Mouse (Mus musculus) gastrocnemius, postnatal 10 days (tissue): ENCODE results near the gene Rrnad1. TPM values are rescaled to one million over a fixed set of nuclear protein-coding genes. Genes with fewer than 3 reads are reported as not detected.

ENCODE experiments used
- DNase-seq: peaks from one replicate; pipeline ENCODE4 v3.0.0; 2021; ENCODE audit warnings: mixed read lengths
- long read RNA-seq, 2 experiments: library from polyadenylated mRNA; stranded (forward); transcript quantifications; one replicate each; pipeline ENCODE4 v2.0.0; 2021
- total RNA-seq, 2 experiments: library from RNA; stranded (reverse); gene quantifications; 2 replicates each; pipeline ENCODE4 v1.2.3; 2021

Rrnad1 gene
- total RNA-seq: 1 to 10 TPM; 4.8 to 7.0 TPM
- long read RNA-seq, experiment 1, partial matches to known transcripts: 6 of 18 reads
- long read RNA-seq, experiment 1, other reads (novel, unspliced or antisense): 7 of 18 reads
- long read RNA-seq, experiment 2, partial matches to known transcripts: 2 of 6 reads
- long read RNA-seq, experiment 2, other reads (novel, unspliced or antisense): 1 of 6 reads

- peak; percentile 96 for DNase-seq
Measured at GRCm38 (mm10) chr3:87930078-87930795, at the start of gene Rrnad1, which contains the start of gene Isg20l2. Rrnad1 (minus strand) TSS chr3:87930717. Isg20l2 (plus strand) TSS chr3:87930314.

DNA sequence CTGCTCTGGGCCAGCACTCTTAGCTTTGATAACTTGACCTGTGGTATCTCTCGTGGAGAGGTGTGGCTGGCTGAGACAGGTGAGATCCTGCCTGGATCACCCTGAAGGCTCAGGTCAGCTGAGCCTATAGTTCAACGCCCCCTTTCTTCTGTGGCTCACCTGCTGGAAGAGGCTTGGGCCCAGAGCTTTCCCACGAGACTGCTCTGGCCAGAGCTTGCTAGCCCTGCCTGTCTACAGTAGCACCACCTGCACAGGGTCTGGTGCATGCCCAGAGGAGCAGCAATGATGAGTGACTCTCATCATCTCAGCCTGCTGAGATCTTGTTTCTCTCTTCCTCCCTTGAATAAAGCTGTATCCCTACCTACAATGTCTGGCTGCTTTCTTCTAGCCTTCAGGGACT, 49.6 kb upstream of the Rrnad1 start:
- no peak for DNase-seq

GRCm38 (mm10) chr3:87979493-87979892, 49.0 kb upstream of the Rrnad1 start:
- DNase-seq: no peak

DNA sequence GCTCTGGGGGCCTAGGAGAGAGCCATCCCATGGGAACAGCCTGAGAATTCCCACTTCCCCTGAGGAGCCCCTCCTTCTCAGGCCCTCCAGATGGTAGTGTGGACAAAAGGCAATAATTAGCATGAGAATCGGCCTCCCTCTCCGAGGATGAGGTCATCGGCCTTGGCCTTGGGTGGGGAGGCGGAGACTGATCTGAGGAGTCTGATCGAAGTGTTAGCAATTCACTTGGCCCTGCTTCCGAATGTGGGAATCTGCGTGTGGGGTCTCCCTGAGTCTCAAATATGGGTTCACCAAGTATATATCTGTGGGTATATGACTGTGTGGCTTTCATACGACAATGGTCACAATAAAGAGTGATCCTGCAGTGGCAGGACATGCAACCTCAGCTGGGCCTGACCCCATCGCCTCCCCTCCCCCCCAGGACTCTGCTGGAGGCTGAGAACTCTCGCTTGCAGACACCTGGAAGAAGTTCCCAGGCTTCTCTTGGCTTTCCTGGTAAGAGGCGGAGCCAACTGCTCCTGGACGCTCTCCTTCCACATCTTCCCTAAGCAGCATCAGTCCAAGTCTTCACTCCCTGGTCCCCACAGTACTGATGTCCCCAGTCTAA, 44.0 kb upstream of the Rrnad1 start:
- DNase-seq: no peak

- no peak for DNase-seq
Measured at GRCm38 (mm10) chr3:87973593-87974380, 43.3 kb upstream of the Rrnad1 start.

GRCm38 (mm10) chr3:87972776-87973175, 42.3 kb upstream of the Rrnad1 start:
- no peak for DNase-seq

GRCm38 (mm10) chr3:87972203-87972664, 41.7 kb upstream of the Rrnad1 start:
- DNase-seq: no peak

DNA sequence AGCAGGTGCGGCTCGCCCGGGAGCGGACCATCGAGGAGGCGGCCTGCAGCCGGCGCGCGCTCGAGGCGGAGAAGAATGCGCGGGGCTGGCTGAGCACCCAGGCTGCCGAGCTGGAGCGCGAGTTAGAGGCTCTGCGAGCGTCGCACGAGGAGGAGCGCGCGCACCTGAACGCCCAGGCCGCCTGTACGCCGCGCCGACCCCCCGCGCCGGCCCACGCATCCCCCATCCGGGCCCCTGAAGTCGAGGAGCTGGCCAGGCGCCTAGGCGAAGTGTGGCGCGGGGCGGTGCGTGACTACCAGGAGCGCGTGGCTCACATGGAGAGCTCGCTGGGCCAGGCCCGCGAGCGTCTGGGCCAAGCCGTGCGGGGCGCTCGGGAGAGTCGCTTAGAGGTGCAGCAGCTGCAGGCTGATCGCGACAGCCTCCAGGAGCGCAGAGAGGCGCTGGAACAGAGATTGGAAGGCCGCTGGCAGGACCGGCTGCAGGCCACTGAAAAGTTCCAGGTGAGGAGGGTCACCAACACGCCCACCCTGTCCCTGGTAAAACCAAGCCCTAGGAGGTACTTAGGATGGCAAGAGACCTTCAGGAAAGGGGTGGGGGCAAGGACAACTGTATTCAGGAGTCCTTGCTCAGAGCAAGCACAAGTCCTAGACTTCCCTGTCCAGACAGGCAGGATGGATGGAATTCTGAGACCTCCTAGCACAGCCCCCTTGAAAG, 41.1 kb upstream of the Rrnad1 start:
- no peak for DNase-seq

GRCm38 (mm10) chr3:87970939-87971488, 40.5 kb upstream of the Rrnad1 start, which contains the start of gene Nes:
Nes (plus strand) TSS chr3:87971078.
- peak; percentile 69 for DNase-seq

DNA sequence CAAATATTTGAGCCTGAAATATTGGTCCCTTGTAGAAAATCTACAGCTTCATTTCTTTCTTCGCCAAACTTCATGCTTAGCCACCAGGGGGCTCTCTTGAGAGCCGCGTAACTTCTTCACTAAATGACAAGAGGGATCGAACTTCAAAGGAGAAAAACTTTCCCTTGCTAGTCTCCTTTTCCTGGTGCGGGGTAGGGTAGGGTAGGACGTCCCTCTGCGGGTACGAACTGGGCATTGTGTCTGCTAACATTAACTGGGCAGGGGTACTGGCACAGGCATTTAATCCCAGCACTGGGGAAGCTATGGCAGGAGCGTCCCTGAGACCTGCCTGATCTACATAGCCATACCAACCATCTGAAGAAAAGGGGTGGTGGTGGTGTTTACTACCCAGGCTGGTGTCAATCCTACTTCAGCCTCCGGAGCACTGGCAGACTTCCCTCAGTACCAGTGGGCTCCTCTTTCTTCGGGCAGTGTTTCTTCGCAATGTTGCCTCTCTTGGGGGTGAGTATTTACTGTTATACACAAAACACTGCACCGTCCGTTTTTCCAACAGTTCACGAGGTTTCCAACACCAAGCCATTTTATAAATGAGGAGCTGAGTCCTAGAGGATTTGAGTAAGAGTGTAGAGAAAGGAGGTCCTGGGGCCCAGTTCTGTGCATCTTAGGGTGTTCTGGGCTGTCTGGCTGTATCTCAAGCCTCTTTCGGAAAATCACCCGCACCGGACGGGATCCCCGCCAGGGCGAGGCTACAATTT, 39.8 kb upstream of the Rrnad1 start:
- DNase-seq: peak; percentile 62

GRCm38 (mm10) chr3:87960586-87961191, 30.2 kb upstream of the Rrnad1 start:
- peak; percentile 87 for DNase-seq

- no peak for DNase-seq
Measured at GRCm38 (mm10) chr3:87960191-87960585, 29.7 kb upstream of the Rrnad1 start.

GRCm38 (mm10) chr3:87959371-87959770, 28.9 kb upstream of the Rrnad1 start:
- DNase-seq: no peak

- DNase-seq: no peak
Measured at GRCm38 (mm10) chr3:87958967-87959366, 28.4 kb upstream of the Rrnad1 start.

DNA sequence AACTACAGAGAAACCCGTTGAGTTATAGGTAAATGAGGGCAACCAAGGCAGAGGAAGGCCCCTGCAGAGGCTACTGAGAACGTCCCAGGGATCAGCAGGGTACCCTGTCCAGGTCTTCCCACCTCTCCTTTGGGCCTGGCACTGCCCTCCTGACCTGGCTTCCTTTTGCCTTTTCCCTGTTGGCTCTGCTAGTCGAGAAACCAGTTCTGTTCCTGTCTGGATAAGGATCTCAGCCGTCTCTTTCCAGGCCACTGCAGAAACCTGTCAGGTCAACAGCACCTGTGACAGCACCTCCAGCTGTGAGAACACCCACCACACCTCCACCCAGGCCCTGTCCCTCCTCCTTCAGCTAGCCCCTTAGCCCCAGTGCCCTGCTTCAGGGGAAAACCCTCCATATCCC, 28.0 kb upstream of the Rrnad1 start:
- no peak for DNase-seq

GRCm38 (mm10) chr3:87958056-87958455, 27.5 kb upstream of the Rrnad1 start:
- no peak for DNase-seq

DNA sequence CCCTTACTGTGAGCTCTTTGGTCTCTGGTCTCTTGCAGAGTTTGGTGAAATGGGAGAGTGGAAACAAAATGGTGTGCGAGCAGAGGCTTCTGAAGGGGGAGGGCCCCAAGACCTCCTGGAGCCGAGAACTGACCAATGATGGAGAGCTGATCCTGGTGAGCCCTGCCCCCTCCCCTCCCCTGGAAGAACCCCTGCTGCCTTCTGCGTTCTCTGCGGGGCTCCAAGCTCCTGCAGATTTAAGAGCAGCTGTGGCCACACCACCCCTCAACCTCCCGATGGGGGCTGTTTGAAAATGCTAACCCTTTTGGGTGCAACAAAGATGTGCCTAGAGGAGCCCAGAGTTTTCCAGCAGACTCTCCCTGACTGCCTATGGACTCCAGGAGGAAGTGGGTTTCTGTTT, 21.9 kb upstream of the Rrnad1 start:
- peak; percentile 15 for DNase-seq

GRCm38 (mm10) chr3:87951946-87952345, 21.4 kb upstream of the Rrnad1 start:
- no peak for DNase-seq

GRCm38 (mm10) chr3:87949955-87950515, 19.5 kb upstream of the Rrnad1 start:
- DNase-seq: no peak
